In the genomic region with DNA sequence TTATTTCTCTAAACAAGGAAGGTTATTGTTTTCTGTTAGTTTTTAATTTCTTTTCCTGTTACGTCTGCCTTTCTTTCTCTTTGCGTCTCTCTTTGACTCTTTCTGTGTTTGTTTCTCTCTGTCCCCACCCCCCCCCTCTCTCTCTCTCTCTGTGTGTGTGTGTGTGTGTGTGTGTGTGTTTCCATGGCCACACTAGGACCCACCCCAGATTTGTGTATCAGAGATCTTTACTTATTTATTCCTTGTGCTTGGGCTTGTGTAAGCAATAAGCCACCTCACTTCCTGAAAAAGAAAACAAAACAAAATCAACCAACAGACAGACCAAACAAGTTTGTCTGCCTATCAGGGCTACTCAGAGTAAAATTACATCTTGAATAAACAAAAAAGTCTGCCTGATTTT, we compare ENCODE assay signal across 19 mouse cellular contexts.
"Had no signal": no experiment of that assay in that cellular context is flagged by ENCODE, and none has a peak within 500 bp of the region (broad histone marks: within the 10 kb centered on the region; RNA-seq: fewer than 3 reads in every experiment).

No protein-coding gene starts in this region.

- H3K4me2 ChIP-seq: heart, embryonic 11.5 days; heart, embryonic 13.5 days; heart, embryonic 15.5 days; hindbrain, embryonic 13.5 days; hindbrain, embryonic 15.5 days; kidney, embryonic 15.5 days; limb, embryonic 12.5 days; liver, embryonic 11.5 days had no signal

- H3K4me3 ChIP-seq: heart, adult 2 months; heart, embryonic 13.5 days; heart, embryonic 15.5 days; hindbrain, embryonic 13.5 days; hindbrain, embryonic 15.5 days; kidney, embryonic 15.5 days; layer of hippocampus, adult 2 months; left cerebral cortex, adult 2 months; limb, embryonic 10.5 days; limb, embryonic 12.5 days had no signal

- H3K36me3 ChIP-seq: heart, embryonic 13.5 days; heart, embryonic 15.5 days; hindbrain, embryonic 13.5 days; hindbrain, embryonic 15.5 days; kidney, embryonic 15.5 days; limb, embryonic 10.5 days; limb, embryonic 12.5 days had no signal

- H3K9me3 ChIP-seq: heart, embryonic 13.5 days; heart, embryonic 15.5 days; hindbrain, embryonic 13.5 days; hindbrain, embryonic 15.5 days; kidney, embryonic 15.5 days; limb, embryonic 10.5 days; limb, embryonic 12.5 days had no signal

- H3K27ac ChIP-seq: heart, adult 2 months; heart, embryonic 13.5 days; heart, embryonic 15.5 days; hindbrain, embryonic 13.5 days; hindbrain, embryonic 15.5 days; hindbrain, postnatal 0 days; kidney, embryonic 15.5 days; kidney, postnatal 0 days; layer of hippocampus, adult 2 months; left cerebral cortex, adult 2 months; limb, embryonic 10.5 days; limb, embryonic 12.5 days had no signal

- H3K4me1 ChIP-seq: heart, embryonic 13.5 days; heart, embryonic 15.5 days; hindbrain, embryonic 13.5 days; hindbrain, embryonic 15.5 days; kidney, embryonic 15.5 days; limb, embryonic 10.5 days; limb, embryonic 12.5 days had no signal

- H3K9ac ChIP-seq: heart, embryonic 13.5 days; heart, embryonic 15.5 days; hindbrain, embryonic 13.5 days; hindbrain, embryonic 15.5 days; kidney, embryonic 15.5 days; limb, embryonic 12.5 days had no signal

- DNase-seq: gastrocnemius, postnatal 14 days; gastrocnemius, postnatal 36 days; heart, adult 11 months; heart, adult 2 months; heart, postnatal 36 days; liver had no signal

- H3K27me3 ChIP-seq: heart, embryonic 13.5 days; heart, embryonic 15.5 days; hindbrain, embryonic 13.5 days; hindbrain, embryonic 15.5 days; kidney, embryonic 15.5 days; limb, embryonic 12.5 days had no signal
